Mouse (Mus musculus) myocyte (in vitro differentiated cells): ENCODE measurements around the gene F5. TPM values are rescaled to one million over a fixed set of nuclear protein-coding genes. Genes with fewer than 3 reads are reported as not detected.

Source experiments
- H3K27me3 ChIP-seq: one replicate; pipeline ENCODE4 v1.6.1; 2011; ENCODE audit not compliant: control insufficient read depth, insufficient read depth, insufficient read length
- H3K36me3 ChIP-seq: one replicate; pipeline ENCODE4 v1.6.1; 2011; ENCODE audit not compliant: control insufficient read depth, insufficient read depth
- H3K4me2 ChIP-seq: one replicate; pipeline ENCODE4 v1.6.1; 2011; ENCODE audit warnings: low read depth, control low read depth
- H3K4me3 ChIP-seq: one replicate; pipeline ENCODE4 v1.5.1; 2011; ENCODE audit warnings: mild to moderate bottlenecking, control low read depth, moderate library complexity
- H3K79me2 ChIP-seq: one replicate; pipeline ENCODE4 v1.6.1; 2011; ENCODE audit not compliant: control insufficient read depth, insufficient read depth
- H3ac ChIP-seq: one replicate; pipeline ENCODE4 v1.6.1; 2011; ENCODE audit not compliant: control insufficient read depth, insufficient read length
- CEBPB ChIP-seq: IDR thresholded peaks from 2 replicates; pipeline ENCODE4 v1.6.1; 2011; ENCODE audit warnings: mild to moderate bottlenecking, moderate library complexity; ENCODE audit not compliant: poor library complexity, insufficient read depth, severe bottlenecking
- E2F4 ChIP-seq: IDR thresholded peaks from one replicate; pipeline ENCODE4 v1.6.1; 2011; ENCODE audit warnings: mild to moderate bottlenecking, control low read depth, moderate library complexity; ENCODE audit not compliant: insufficient read depth
- MAX ChIP-seq: IDR thresholded peaks from one replicate; pipeline ENCODE4 v1.6.1; 2011; ENCODE audit warnings: low read depth, mild to moderate bottlenecking, control low read depth
- MYOD1 ChIP-seq, 3 experiments: IDR thresholded peaks; one replicate each; pipeline ENCODE4 v1.6.1; 2011; ENCODE audit warnings: control low read depth in 2 of 3, low read depth in 2 of 3, mild to moderate bottlenecking in 2 of 3, moderate library complexity in 1 of 3; ENCODE audit not compliant: insufficient read length in 2 of 3, control insufficient read depth in 1 of 3
- MYOG ChIP-seq, 3 experiments: IDR thresholded peaks; one replicate each; pipeline ENCODE4 v1.6.1; 2011; ENCODE audit warnings: control low read depth in 2 of 3, low read depth in 2 of 3, mild to moderate bottlenecking in 2 of 3; ENCODE audit not compliant: insufficient read length in 2 of 3, control insufficient read depth in 1 of 3, insufficient read depth in 1 of 3
- POLR2A ChIP-seq: IDR thresholded peaks from one replicate; pipeline ENCODE4 v1.6.1; 2011; ENCODE audit warnings: low read depth, mild to moderate bottlenecking, control low read depth, moderate library complexity; ENCODE audit not compliant: insufficient read length
- POLR2AphosphoS2 ChIP-seq: IDR thresholded peaks from one replicate; pipeline ENCODE4 v1.6.1; 2011; ENCODE audit warnings: low read depth, control low read depth; ENCODE audit not compliant: insufficient read length
- REST ChIP-seq: IDR thresholded peaks from one replicate; pipeline ENCODE4 v1.6.1; 2011; ENCODE audit warnings: mild to moderate bottlenecking, control low read depth, moderate library complexity; ENCODE audit not compliant: insufficient read depth, insufficient read length
- SRF ChIP-seq: IDR thresholded peaks from one replicate; pipeline ENCODE4 v1.6.1; 2011; ENCODE audit warnings: low read depth; ENCODE audit not compliant: control insufficient read depth, insufficient read length
- TCF12 ChIP-seq: IDR thresholded peaks from one replicate; pipeline ENCODE4 v1.6.1; 2011; ENCODE audit warnings: mild to moderate bottlenecking, control low read depth; ENCODE audit not compliant: poor library complexity, insufficient read depth, severe bottlenecking
- TCF3 ChIP-seq: IDR thresholded peaks from one replicate; pipeline ENCODE4 v1.6.1; 2011; ENCODE audit warnings: low read depth, control low read depth; ENCODE audit not compliant: insufficient read length
- USF1 ChIP-seq: IDR thresholded peaks from one replicate; pipeline ENCODE4 v1.6.1; 2011; ENCODE audit warnings: low read depth, mild to moderate bottlenecking, control low read depth, moderate library complexity
- polyA plus RNA-seq: library from polyadenylated mRNA; unstranded; fragments of >200 nt; fragmentation: generic; extraction: Trizol; gene quantifications from one replicate; pipeline ENCODE4 v1.2.1, GENCODE M21; 2012; ENCODE audit warnings: missing spikeins

Gene F5
- polyA plus RNA-seq, 1 experiment: 0.02 TPM

- Histone ChIP-seq H3K27me3 (peaks cover 6% of the 10 kb centered on the region), H3K36me3 (no peaks in the 10 kb centered on the region), H3K4me2 (no peak overlapping the region), H3K4me3 (no peak overlapping the region), H3K79me2 (no peaks in the 10 kb centered on the region), H3ac (no peak overlapping the region)
- TF ChIP-seq TCF3 (no peak), TCF12 (no peak), MYOD1 (IDR thresholded peaks at IDR 0.05; ENCODE audit: control insufficient read depth in 1 of 3, insufficient read length in 2 of 3, low read depth in 2 of 3) (no peak), CEBPB (no peak), E2F4 (no peak), REST (no peak), MAX (no peak), POLR2A (no peak), MYOG (IDR thresholded peaks at IDR 0.05; ENCODE audit: control insufficient read depth in 1 of 3, insufficient read depth in 1 of 3, insufficient read length in 2 of 3, low read depth in 2 of 3) (no peak), POLR2AphosphoS2 (no peak), SRF (no peak), USF1 (no peak)
These were observed 33.2 kb downstream of the F5 start for GRCm38 (mm10) chr1:164184871-164185223.

GRCm38 (mm10) chr1:164185316-164185715 is 33.7 kb downstream of the F5 start:
- TF ChIP-seq POLR2AphosphoS2: no peak
- no peak for TF ChIP-seq E2F4
- TF ChIP-seq SRF: no peak
- no peaks in the 10 kb centered on the region for H3K36me3 ChIP-seq
- no peaks in the 10 kb centered on the region for H3K79me2 ChIP-seq
- H3ac ChIP-seq: no peak overlapping the region
- no peak overlapping the region for H3K4me2 ChIP-seq
- peaks cover 6% of the 10 kb centered on the region for H3K27me3 ChIP-seq
- no peak overlapping the region for H3K4me3 ChIP-seq

- TF ChIP-seq TCF3: no peak
- TF ChIP-seq POLR2AphosphoS2: no peak
- no peak for TF ChIP-seq CEBPB
- TF ChIP-seq POLR2A: no peak
- Histone ChIP-seq H3K79me2 (no peaks in the 10 kb centered on the region), H3K4me3 (no peak overlapping the region), H3ac (no peak overlapping the region), H3K27me3 (peaks cover 6% of the 10 kb centered on the region), H3K4me2 (no peak overlapping the region), H3K36me3 (no peaks in the 10 kb centered on the region)
These were observed 35.4 kb downstream of the F5 start for GRCm38 (mm10) chr1:164187002-164187560.

- no peaks in the 10 kb centered on the region for H3K79me2 ChIP-seq
- no peak overlapping the region for H3K4me3 ChIP-seq
- no peak overlapping the region for H3ac ChIP-seq
- TF ChIP-seq USF1 (no peak), REST (no peak)
- H3K4me2 ChIP-seq: no peak overlapping the region
- H3K27me3 ChIP-seq: peaks cover 10% of the 10 kb centered on the region
- no peaks in the 10 kb centered on the region for H3K36me3 ChIP-seq
These were observed 47.9 kb downstream of the F5 start for GRCm38 (mm10) chr1:164199551-164199950.

- Histone ChIP-seq H3K27me3 (peaks cover 41% of the 10 kb centered on the region), H3K4me3 (no peak overlapping the region), H3K36me3 (no peaks in the 10 kb centered on the region), H3ac (no peak overlapping the region), H3K79me2 (no peaks in the 10 kb centered on the region), H3K4me2 (no peak overlapping the region)
- TF ChIP-seq MYOD1 (IDR thresholded peaks at IDR 0.05; ENCODE audit: control insufficient read depth in 1 of 3, insufficient read length in 2 of 3, low read depth in 2 of 3) (no peak), MAX (no peak), MYOG (IDR thresholded peaks at IDR 0.05; ENCODE audit: control insufficient read depth in 1 of 3, insufficient read depth in 1 of 3, insufficient read length in 2 of 3, low read depth in 2 of 3) (no peak)
These were observed 56.8 kb downstream of the F5 start for GRCm38 (mm10) chr1:164208437-164208836.

- Histone ChIP-seq H3K36me3 (no peaks in the 10 kb centered on the region), H3K79me2 (no peaks in the 10 kb centered on the region), H3K27me3 (peaks cover 26% of the 10 kb centered on the region), H3K4me3 (no peak overlapping the region), H3ac (no peak overlapping the region), H3K4me2 (no peak overlapping the region)
- TF ChIP-seq MYOD1 (IDR thresholded peaks at IDR 0.05; ENCODE audit: control insufficient read depth in 1 of 3, insufficient read length in 2 of 3, low read depth in 2 of 3): no peak
These were observed 59.3 kb downstream of the F5 start for GRCm38 (mm10) chr1:164210899-164211298.

- no peak overlapping the region for H3K4me2 ChIP-seq
- no peaks in the 10 kb centered on the region for H3K79me2 ChIP-seq
- no peak overlapping the region for H3ac ChIP-seq
- peaks cover 25% of the 10 kb centered on the region for H3K27me3 ChIP-seq
- TF ChIP-seq TCF3 (no peak), E2F4 (no peak)
- no peaks in the 10 kb centered on the region for H3K36me3 ChIP-seq
- H3K4me3 ChIP-seq: no peak overlapping the region
These were observed 61.0 kb downstream of the F5 start for GRCm38 (mm10) chr1:164212686-164213085.
